Mouse (Mus musculus): ENCODE measurements around the gene Hnrnpf.

DNA sequence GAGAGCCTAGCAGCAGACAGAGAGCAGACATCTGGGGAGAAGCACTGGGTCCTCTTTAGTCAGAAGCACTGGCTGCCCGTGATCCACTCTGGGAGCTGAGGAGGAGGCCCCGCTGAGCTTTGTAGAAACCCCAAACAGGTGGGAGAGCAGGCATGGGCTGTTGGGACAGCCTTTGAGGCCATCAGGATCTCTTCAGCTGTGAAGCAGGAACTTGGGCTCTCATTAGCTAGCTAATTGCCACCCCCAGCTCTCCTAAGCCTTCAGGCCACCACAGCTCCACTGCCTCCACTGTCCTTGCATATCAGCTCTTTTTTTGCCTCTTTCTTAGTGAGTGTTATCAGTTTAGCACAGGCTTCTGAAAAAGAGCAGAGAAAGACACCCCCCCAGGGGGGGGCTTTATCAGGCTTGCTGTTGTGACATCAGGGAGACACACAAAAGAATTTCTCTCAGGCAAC, 11.5 kb upstream of the Hnrnpf start:
- TF ChIP-seq POLR2A (IDR thresholded peaks at IDR 0.05; ENCODE audit: low read depth, low read length) = no peak
- no peak for TF ChIP-seq CTCF (IDR thresholded peaks at IDR 0.05; ENCODE audit: extremely low read depth, insufficient read depth, insufficient read length, insufficient replicate concordance)
